Mouse (Mus musculus): ENCODE measurements around the gene Itga1. TPM values are rescaled to one million over a fixed set of nuclear protein-coding genes. Genes with fewer than 3 reads are reported as not detected.

Gene Itga1
- polyA plus RNA-seq, 1 experiment from 2014 or later, result 3.6 TPM

DNA sequence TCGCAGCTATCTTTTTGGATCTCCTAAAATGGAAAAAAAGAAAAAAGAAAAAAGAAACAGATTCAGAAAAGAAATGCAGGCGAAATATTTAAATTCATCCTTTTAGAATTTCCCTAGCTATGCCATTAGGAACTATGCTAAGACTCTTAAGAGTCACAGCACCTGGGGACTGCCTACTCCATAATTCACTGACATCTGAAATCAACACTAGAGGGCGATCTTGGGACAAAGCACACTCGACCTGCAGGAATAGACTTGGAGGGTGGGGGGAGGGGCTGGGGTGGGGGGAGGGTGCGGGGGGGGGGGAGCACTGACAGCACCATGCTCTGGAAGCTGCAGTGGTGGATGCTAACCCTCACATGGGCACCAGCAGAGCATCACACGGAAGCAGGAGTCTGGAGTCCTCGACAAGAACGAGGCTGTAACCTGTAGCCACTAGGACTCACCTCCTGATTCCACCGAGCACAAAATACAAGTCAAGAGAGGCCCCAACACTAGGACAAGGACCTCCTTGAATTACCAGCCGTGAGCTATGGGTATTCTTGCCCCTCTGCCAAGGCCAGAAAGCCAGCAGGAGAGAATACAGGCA, 120.8 kb downstream of the Itga1 start:
- Histone ChIP-seq H3K27me3 (no peaks in the 10 kb centered on the region), H3K4me2 (no peak overlapping the region), H3K9me3 (no peaks in the 10 kb centered on the region), H3K4me3 (no peak overlapping the region), H3K27ac (no peak overlapping the region), H3K36me3 (no peaks in the 10 kb centered on the region), H3K9ac (no peak overlapping the region), H3K4me1 (no peaks in the 10 kb centered on the region)
- 45% methylated on average over 10 of the region's 10 CpGs for WGBS
- ATAC-seq (ENCODE audit: insufficient number of reproducible peaks, insufficient read depth, low FRiP score, low TSS enrichment, low read depth), result no peak

DNA sequence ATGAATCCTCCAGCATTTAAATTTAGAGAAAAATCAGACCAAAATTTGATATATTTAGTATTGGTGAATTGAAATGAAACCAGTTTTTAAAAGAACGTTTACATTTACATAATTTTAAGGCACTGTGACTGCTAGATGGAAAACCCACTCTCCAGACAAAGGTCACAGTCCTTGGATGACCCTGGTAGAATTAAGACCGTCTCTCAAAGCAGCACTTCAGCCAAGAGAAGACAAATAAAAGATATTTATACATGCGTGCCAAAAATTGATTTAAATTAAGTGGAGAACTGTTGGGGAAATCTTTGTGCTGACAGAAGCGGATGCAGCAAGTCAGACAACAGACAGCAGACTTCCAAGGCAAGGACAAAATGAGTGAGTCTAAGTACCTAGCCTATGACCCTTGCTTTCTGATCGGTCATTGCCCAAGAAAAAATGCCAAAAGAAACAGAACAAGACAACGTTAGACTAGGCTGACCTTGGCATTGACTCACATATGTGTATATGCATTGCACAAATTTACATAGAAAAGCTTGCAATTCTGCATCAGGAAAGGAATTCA, 127.2 kb downstream of the Itga1 start:
- 75% methylated on average over 6 of the region's 6 CpGs for whole genome bisulfite sequencing
- Histone ChIP-seq H3K9ac (no peak overlapping the region), H3K4me1 (no peaks in the 10 kb centered on the region), H3K27me3 (no peaks in the 10 kb centered on the region), H3K4me2 (no peak overlapping the region), H3K9me3 (no peaks in the 10 kb centered on the region), H3K27ac (no peak overlapping the region), H3K36me3 (no peaks in the 10 kb centered on the region), H3K4me3 (no peak overlapping the region)
- ATAC-seq (ENCODE audit: insufficient number of reproducible peaks, insufficient read depth, low FRiP score, low TSS enrichment, low read depth), result no peak

DNA sequence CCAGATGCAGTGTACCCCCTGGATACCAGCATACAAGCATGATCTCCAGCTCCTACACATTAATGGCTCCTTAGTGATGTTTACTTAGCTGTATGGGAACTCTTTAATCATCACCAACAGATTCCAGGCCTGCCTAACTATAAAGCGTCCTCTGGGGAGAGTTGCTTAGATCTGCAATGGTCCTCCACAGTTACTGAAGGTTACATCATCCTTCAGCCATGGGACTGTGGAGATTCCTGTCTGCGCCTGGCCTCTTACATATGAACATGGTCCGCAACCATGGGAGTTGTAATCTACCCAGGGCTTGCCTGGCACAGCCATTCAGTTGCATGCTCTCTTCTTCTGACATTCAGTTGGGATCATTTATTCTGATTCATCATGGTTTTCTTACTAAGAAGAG, 129.9 kb downstream of the Itga1 start:
- no peak for ATAC-seq (ENCODE audit: insufficient number of reproducible peaks, insufficient read depth, low FRiP score, low TSS enrichment, low read depth)

DNA sequence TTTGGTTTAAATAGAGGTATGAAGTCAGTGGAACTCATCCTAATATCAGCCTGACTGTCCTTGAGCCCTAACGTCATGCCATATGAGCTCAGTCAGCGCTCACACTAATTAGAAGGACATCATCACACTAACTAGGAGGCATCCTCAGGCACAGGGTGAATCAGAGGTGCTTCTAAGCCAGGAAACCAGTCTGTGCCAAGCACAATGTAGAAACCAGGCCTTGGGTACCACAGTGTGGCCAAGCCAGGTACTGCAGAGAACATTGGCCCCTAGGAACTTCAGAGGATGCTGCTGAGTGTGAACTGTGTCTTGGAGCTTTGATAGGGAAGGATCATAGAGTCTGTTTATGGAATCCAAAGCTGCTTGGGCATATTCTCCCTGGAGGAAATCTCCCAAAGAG, 137.5 kb downstream of the Itga1 start:
- Histone ChIP-seq H3K4me3 (no peak overlapping the region), H3K4me1 (0 out of 2 replicates have a peak, but pooled peaks cover 2% of the 10 kb centered on the region), H3K27ac (no peak overlapping the region), H3K36me3 (no peaks in the 10 kb centered on the region), H3K27me3 (no peaks in the 10 kb centered on the region), H3K4me2 (no peak overlapping the region), H3K9me3 (no peaks in the 10 kb centered on the region), H3K9ac (no peak overlapping the region)
- 20% methylated on average over 2 of the region's 2 CpGs for WGBS
- ATAC-seq (ENCODE audit: insufficient number of reproducible peaks, insufficient read depth, low FRiP score, low TSS enrichment, low read depth), result no peak

More for the DNA sequence above, 129.9 kb downstream of the Itga1 start:
- no peak overlapping the region for H3K4me2 ChIP-seq
- 94% methylated on average over 3 of the region's 3 CpGs for WGBS
- H3K9ac ChIP-seq, result no peak overlapping the region
- no peak overlapping the region for H3K4me3 ChIP-seq
- no peaks in the 10 kb centered on the region for H3K36me3 ChIP-seq
- H3K27ac ChIP-seq, result no peak overlapping the region
- H3K4me1 ChIP-seq, result no peaks in the 10 kb centered on the region
- H3K9me3 ChIP-seq, result no peaks in the 10 kb centered on the region
- H3K27me3 ChIP-seq, result no peaks in the 10 kb centered on the region

DNA sequence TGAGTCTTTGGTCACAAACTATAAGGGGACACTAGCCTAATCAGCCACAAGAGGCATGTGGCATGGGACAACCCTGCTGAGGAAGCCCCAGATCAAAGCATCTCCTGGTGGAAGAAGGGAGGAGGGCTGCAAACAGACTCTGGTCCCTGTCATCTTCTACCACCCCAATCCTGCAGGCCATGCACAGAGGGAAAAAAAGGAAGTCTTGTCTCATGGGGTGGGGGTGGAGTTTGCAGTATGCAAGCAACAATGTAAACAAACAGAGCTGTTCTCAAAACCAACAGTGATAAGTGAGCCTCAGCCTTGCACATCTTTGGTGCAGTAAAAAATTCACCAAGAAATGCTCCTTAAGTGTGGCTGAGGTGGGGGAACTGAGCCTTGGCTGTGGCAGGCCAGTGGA, 147.2 kb downstream of the Itga1 start:
- Histone ChIP-seq H3K36me3 (no peaks in the 10 kb centered on the region), H3K4me1 (no peaks in the 10 kb centered on the region), H3K9me3 (no peaks in the 10 kb centered on the region), H3K4me2 (no peak overlapping the region), H3K27me3 (no peaks in the 10 kb centered on the region), H3K9ac (no peak overlapping the region), H3K4me3 (no peak overlapping the region), H3K27ac (no peak overlapping the region)
- ATAC-seq (ENCODE audit: insufficient number of reproducible peaks, insufficient read depth, low FRiP score, low TSS enrichment, low read depth), result no peak

DNA sequence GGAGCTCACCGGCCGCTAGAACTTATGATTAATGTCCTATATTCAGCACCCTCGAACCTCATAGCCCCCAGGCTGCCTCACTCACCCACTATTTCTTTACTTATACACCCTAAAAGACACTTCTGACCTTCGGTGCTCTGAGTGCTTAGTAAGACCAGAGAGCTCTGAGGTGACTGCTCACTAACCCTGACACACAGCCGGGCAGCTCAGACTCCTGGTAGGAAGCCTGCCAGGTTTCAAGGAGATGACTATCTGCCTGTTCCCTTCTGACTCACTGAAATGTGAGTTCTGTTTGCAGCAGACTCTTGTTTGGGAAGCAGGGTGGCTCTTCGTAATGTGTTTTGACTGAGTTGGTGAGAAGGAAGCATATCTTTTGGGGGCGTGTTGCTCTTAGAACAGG, 168.2 kb downstream of the Itga1 start:
- H3K36me3 ChIP-seq, result no peaks in the 10 kb centered on the region
- H3K4me2 ChIP-seq, result no peak overlapping the region
- no peak overlapping the region for H3K9ac ChIP-seq
- ATAC-seq (ENCODE audit: insufficient number of reproducible peaks, insufficient read depth, low FRiP score, low TSS enrichment, low read depth), result no peak
- H3K9me3 ChIP-seq, result no peaks in the 10 kb centered on the region
- 83% methylated on average over 7 of the region's 7 CpGs for WGBS
- peaks cover 16% of the 10 kb centered on the region for H3K4me1 ChIP-seq
- peaks cover 25% of the 10 kb centered on the region; the same call in 1 of the 2 replicates for H3K27me3 ChIP-seq
- H3K4me3 ChIP-seq, result no peak overlapping the region
- H3K27ac ChIP-seq, result no peak overlapping the region

DNA sequence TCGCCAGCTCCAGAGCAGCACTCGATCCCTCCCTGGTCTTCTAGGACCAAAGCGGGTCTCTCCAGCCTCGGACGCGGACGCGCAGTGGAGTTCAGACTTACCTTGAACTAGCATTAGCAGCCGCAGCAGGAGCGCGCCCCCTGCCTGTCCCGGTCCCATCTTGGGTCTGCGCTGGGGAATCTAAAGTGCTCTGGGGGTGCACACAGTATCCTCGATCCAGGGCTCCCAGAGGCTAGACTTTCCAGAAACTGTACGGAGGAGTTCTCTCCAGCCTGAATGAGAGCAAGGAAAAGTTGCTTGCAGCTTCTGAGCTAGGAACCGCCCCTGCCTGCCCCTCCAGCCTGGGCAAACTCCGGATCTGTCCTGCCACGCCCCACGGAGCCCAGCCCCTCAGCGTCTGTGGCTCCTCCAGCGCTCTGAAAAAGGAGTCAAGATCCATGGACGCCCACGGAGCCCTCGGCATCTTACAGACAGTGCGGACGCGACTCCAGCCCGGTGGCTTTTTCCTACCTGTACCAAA, 169.9 kb downstream of the Itga1 start, which contains the start of gene Itga2:
TSS of gene Itga2 (minus strand) at position 326 of the 520 bp plus-strand sequence.
- Histone ChIP-seq H3K9me3 (no peaks in the 10 kb centered on the region), H3K4me2 (peak within 1 kb of the TSS; percentile 88), H3K4me3 (peak within 1 kb of the TSS; percentile 52), H3K4me1 (peaks cover 16% of the 10 kb centered on the region), H3K36me3 (no peaks in the 10 kb centered on the region), H3K9ac (peak within 1 kb of the TSS; percentile 64), H3K27me3 (peaks cover 25% of the 10 kb centered on the region; the same call in 1 of the 2 replicates), H3K27ac (0 out of 2 replicates have a peak within 1 kb of the TSS, but pooled peaks have one; percentile 48)
- WGBS, result 2% methylated on average over 28 of the region's 28 CpGs
- ATAC-seq (ENCODE audit: insufficient number of reproducible peaks, insufficient read depth, low FRiP score, low TSS enrichment, low read depth), result peak; percentile 78

DNA sequence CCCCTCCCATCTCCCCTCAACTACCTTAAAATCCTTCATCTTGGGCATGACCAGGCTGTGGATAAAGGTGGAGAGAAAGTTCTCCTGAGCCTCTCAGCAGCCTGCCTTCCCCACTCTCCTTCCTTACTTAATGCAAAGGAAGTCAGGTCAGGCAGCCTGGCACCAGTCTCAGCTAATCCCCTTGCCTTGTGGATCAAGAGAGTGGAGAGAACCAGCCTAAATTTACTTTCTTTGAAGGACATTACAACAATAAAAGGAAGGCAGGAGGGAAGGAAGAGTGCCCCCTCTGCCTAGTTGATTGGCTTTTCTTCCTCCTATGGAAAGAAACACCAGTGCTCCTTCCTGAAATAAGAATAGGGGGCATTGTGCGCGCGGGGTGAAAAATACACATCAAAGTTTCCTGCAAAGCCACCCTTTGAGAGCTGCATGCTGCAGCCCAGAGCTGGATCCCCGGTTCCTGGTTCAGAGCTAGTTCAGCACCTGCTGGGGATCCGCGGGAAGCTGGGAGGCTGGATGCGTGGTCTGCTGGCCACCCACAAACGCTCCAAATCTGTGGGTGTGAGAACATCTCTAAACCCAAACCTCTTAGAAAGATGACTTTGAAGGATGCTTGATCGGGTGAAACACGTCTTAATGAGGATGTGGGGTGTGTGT, 170.6 kb downstream of the Itga1 start:
- H3K9me3 ChIP-seq, result no peaks in the 10 kb centered on the region
- H3K4me2 ChIP-seq, result peak overlapping the region; percentile 88
- peak overlapping the region; percentile 64 for H3K9ac ChIP-seq
- peaks cover 25% of the 10 kb centered on the region; the same call in 1 of the 2 replicates for H3K27me3 ChIP-seq
- whole genome bisulfite sequencing, result 1% methylated on average over 10 of the region's 10 CpGs
- peak overlapping the region; percentile 52 for H3K4me3 ChIP-seq
- no peaks in the 10 kb centered on the region for H3K36me3 ChIP-seq
- no peak for ATAC-seq (ENCODE audit: insufficient number of reproducible peaks, insufficient read depth, low FRiP score, low TSS enrichment, low read depth)
- no peak overlapping the region for H3K27ac ChIP-seq
- peaks cover 16% of the 10 kb centered on the region for H3K4me1 ChIP-seq

DNA sequence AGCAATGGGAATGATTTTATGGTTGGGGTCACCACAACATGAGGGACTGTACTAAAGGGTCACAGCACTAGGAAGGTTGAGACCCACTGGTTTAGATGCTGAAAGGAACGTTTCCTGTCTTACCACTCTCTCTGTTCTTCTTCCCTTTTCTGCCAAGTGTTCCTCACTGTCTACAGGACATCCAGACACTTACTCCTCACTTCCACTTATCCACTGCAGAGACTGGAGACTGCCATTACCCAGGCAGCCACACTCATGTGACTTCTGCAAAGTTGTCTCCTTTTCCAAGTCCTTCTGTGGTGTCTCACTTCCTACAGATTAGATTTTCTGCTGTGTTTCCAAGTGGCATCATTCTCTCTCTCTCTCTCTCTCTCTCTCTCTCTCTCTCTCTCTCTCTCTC, 177.0 kb downstream of the Itga1 start:
- 74% methylated on average over 1 of the region's 1 CpGs for WGBS
- no peak for ATAC-seq (ENCODE audit: insufficient number of reproducible peaks, insufficient read depth, low FRiP score, low TSS enrichment, low read depth)
- Histone ChIP-seq H3K27ac (no peak overlapping the region), H3K4me1 (no peaks in the 10 kb centered on the region), H3K36me3 (no peaks in the 10 kb centered on the region), H3K4me3 (no peak overlapping the region), H3K4me2 (no peak overlapping the region), H3K27me3 (peaks cover 3% of the 10 kb centered on the region; the same call in 1 of the 2 replicates), H3K9me3 (no peaks in the 10 kb centered on the region), H3K9ac (no peak overlapping the region)

DNA sequence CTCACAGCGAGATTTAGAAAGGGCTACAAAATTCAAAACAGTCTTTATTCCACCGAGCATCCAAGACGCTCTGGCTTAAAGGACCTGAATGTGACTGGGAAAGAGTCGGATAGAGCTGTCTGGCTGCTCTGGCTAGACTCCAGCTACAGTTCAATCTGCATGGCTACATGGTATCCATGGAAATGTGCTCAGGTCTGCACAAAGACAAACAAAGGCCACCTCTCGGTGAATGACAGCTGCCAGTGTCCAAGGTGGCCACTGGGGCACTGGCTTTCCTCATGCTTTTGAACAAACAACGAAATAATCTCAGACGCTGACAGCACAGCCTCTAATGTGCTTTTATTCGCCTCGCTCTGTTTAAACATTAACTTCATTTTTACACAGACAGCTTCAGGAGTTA, 178.4 kb downstream of the Itga1 start:
- Histone ChIP-seq H3K36me3 (no peaks in the 10 kb centered on the region), H3K4me2 (no peak overlapping the region), H3K9me3 (no peaks in the 10 kb centered on the region), H3K27ac (no peak overlapping the region), H3K4me1 (no peaks in the 10 kb centered on the region), H3K27me3 (no peaks in the 10 kb centered on the region), H3K4me3 (no peak overlapping the region), H3K9ac (no peak overlapping the region)
- no peak for ATAC-seq (ENCODE audit: insufficient number of reproducible peaks, insufficient read depth, low FRiP score, low TSS enrichment, low read depth)
- WGBS, result 67% methylated on average over 9 of the region's 9 CpGs

DNA sequence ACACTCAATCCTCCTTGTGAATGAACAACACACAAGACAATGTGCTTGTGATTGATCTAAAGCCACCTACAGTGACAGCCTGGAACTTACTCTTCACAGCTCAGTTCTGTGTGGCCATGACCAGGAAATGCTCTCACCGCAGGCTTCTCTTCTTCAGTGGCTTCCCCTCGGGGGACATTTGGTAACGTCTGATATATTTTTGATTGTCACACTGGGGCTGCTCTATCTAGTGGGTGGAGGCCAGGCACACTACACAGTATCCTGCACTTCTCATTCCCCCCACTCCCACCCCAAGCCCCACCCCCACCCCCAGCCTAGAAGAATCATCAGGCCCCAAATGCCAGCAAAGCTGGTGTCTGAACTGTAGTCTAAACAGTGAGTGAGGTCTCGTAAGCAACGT, 186.0 kb downstream of the Itga1 start:
- H3K9me3 ChIP-seq, result no peaks in the 10 kb centered on the region
- H3K36me3 ChIP-seq, result no peaks in the 10 kb centered on the region

DNA sequence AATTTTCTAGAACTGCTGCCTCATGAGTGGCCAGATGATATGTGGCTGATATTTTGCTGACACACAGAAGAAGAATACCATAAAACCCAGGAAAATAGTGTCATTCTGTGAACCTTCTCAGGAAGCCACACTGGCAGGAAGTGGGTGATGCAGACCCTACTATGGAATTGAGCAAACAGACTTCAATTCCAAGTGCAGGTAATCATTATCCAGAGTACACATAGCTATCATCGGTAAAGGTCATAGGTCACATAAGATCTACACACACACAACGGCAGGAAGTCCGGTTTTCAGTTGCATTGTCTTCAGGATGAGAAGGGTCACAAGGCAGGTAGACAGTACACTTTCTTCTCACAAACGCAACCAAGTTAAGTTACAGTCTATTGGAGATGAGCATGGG, 186.8 kb downstream of the Itga1 start:
- H3K4me2 ChIP-seq, result no peak overlapping the region
- 76% methylated on average over 4 of the region's 4 CpGs for WGBS
- H3K9me3 ChIP-seq, result no peaks in the 10 kb centered on the region
- H3K4me3 ChIP-seq, result no peak overlapping the region
- H3K9ac ChIP-seq, result no peak overlapping the region
- H3K36me3 ChIP-seq, result no peaks in the 10 kb centered on the region
- no peaks in the 10 kb centered on the region for H3K4me1 ChIP-seq
- ATAC-seq (ENCODE audit: insufficient number of reproducible peaks, insufficient read depth, low FRiP score, low TSS enrichment, low read depth), result no peak
- H3K27me3 ChIP-seq, result no peaks in the 10 kb centered on the region
- H3K27ac ChIP-seq, result no peak overlapping the region

More for the DNA sequence above, 186.0 kb downstream of the Itga1 start:
- H3K4me3 ChIP-seq, result no peak overlapping the region
- H3K27me3 ChIP-seq, result no peaks in the 10 kb centered on the region
- no peak overlapping the region for H3K4me2 ChIP-seq
- H3K9ac ChIP-seq, result no peak overlapping the region
- H3K4me1 ChIP-seq, result no peaks in the 10 kb centered on the region
- 73% methylated on average over 5 of the region's 5 CpGs for WGBS
- no peak for ATAC-seq (ENCODE audit: insufficient number of reproducible peaks, insufficient read depth, low FRiP score, low TSS enrichment, low read depth)
- H3K27ac ChIP-seq, result no peak overlapping the region

Data from embryonic facial prominence, embryonic 13.5 days (tissue).